In genomic region chr6:120858217-120858711, GRCm38 (mm10) we compare ENCODE assay signal across 10 mouse cellular contexts. TPM values are rescaled to one million over a fixed set of nuclear protein-coding genes. Genes with fewer than 3 reads are reported as not detected.
DNase-seq lines count a peak whose midpoint lies in the region; ATAC-seq lines count a peak whose summit lies in the region.
"Had no signal": no experiment of that assay in that cellular context is flagged by ENCODE, and none has a peak within 500 bp of the region (broad histone marks: within the 10 kb centered on the region; RNA-seq: fewer than 3 reads in every experiment).

No protein-coding gene starts in this region.

- no peak overlapping the region for H3K4me2 ChIP-seq in heart, embryonic 11.5 days
- H3K4me2 ChIP-seq: embryonic facial prominence, embryonic 13.5 days had no signal

- no peaks in the 10 kb centered on the region for H3K36me3 ChIP-seq in heart, embryonic 11.5 days (ENCODE audit: control insufficient read depth, insufficient read depth, low read length)

- H3K9ac ChIP-seq in heart, embryonic 11.5 days (ENCODE audit: low read depth, low read length) = no peak overlapping the region
- H3K9ac ChIP-seq: embryonic facial prominence, embryonic 13.5 days had no signal

- H3K9me3 ChIP-seq in heart, embryonic 11.5 days (replicated peaks; ENCODE audit: control insufficient read depth, low read length) = no peaks in the 10 kb centered on the region
- H3K9me3 ChIP-seq: embryonic facial prominence, embryonic 13.5 days had no signal

- intact Hi-C loops in left cerebral cortex, postnatal 14 days (cut with DNase I) = no loop called here
- intact Hi-C loops in heart, postnatal 14 days (cut with DNase I) = no loop called here

- H3K27me3 ChIP-seq in heart, embryonic 11.5 days (ENCODE audit: control insufficient read depth, insufficient read depth, low read length) = no peaks in the 10 kb centered on the region
- H3K27me3 ChIP-seq: embryonic facial prominence, embryonic 13.5 days had no signal

- WGBS in heart, embryonic 11.5 days (ENCODE audit: insufficient replicate concordance) = 69% methylated on average over 8 of the region's 8 CpGs

- H3K4me3 ChIP-seq in heart, embryonic 11.5 days (ENCODE audit: low read depth, low read length) = no peak overlapping the region
- H3K4me3 ChIP-seq: embryonic facial prominence, embryonic 13.5 days had no signal

- no peak for ATAC-seq in heart, embryonic 11.5 days (replicated peaks; ENCODE audit: insufficient number of reproducible peaks, low FRiP score, low TSS enrichment)

- H3K4me1 ChIP-seq in heart, embryonic 11.5 days (ENCODE audit: control insufficient read depth, insufficient read depth, low read length) = peaks cover 22% of the 10 kb centered on the region

- DNase-seq in right cerebral cortex, adult 18-20 months = peak; percentile 80
- no peak for DNase-seq in right cerebral cortex, postnatal 4 days
- DNase-seq in frontal cortex, postnatal 14 days (ENCODE audit: low spot score in 2 of 2) = peak; percentile 24 to 31
- peak; percentile 58 to 77 for DNase-seq in left cerebral cortex, postnatal 14 days (ENCODE audit: low spot score in 2 of 2)
- peak; percentile 84 for DNase-seq in telencephalon, adult 2 months (ENCODE audit: low read depth, low spot score)
- no peak for DNase-seq in lung, postnatal 14 days
- no peak for DNase-seq in heart, postnatal 14 days
- DNase-seq: kidney, adult 8-10 months had no signal

- H3K27ac ChIP-seq in heart, embryonic 11.5 days (ENCODE audit: low read depth, low read length) = no peak overlapping the region
- H3K27ac ChIP-seq: embryonic facial prominence, embryonic 13.5 days had no signal

RNA-seq across cellular contexts. Expression of gene Bcl2l13, which starts 22.3 kb away (rescaled TPM):
- 10 to 100 TPM; 41.8 to 44.5 TPM for total RNA-seq in left cerebral cortex, postnatal 14 days (2021)
- 10 to 100 TPM; 73.9 to 77.4 TPM for total RNA-seq in heart, postnatal 14 days (2021)
- 26.5 and 33.8 TPM in 2 replicates for polyA plus RNA-seq in heart, embryonic 11.5 days (2014; fragmentation: Nextera tagmentation; extraction: Ambion mirVana)

RNA-seq across cellular contexts. Expression of gene Atp6v1e1, which starts 35.7 kb away (rescaled TPM):
- 100 to 1,000 TPM; 515 to 524 TPM for total RNA-seq in left cerebral cortex, postnatal 14 days (2021)
- total RNA-seq in heart, postnatal 14 days (2021) = 100 to 1,000 TPM; 148 to 151 TPM
- polyA plus RNA-seq in heart, embryonic 11.5 days (2014; fragmentation: Nextera tagmentation; extraction: Ambion mirVana) = 153 and 155 TPM in 2 replicates

RNA-seq across cellular contexts. Expression of gene Bid, which starts 58.4 kb away (rescaled TPM):
- total RNA-seq in left cerebral cortex, postnatal 14 days (2021) = 10 to 100 TPM; 10.7 to 12.7 TPM
- 1 to 10 TPM; 1.6 to 2.1 TPM for total RNA-seq in heart, postnatal 14 days (2021)
- polyA plus RNA-seq in heart, embryonic 11.5 days (2014; fragmentation: Nextera tagmentation; extraction: Ambion mirVana) = 10.2 and 12.2 TPM in 2 replicates

Comparison
In these comparisons a context has a peak if more than half of its experiments do, and no peak if none do; other contexts are left out.
1. DNase-seq: peak in right cerebral cortex, adult 18-20 months (single experiment), frontal cortex, postnatal 14 days (2 of 2), left cerebral cortex, postnatal 14 days (2 of 2) and telencephalon, adult 2 months (single experiment); none in right cerebral cortex, postnatal 4 days (single experiment), lung, postnatal 14 days (single experiment) and heart, postnatal 14 days (0 of 2).